Mouse (Mus musculus) cerebellum, postnatal 4 days (tissue): ENCODE results near the gene Col6a3.

Experiments used
- DNase-seq, 2 experiments: peaks; one replicate each; pipeline ENCODE4 v3.0.0; 2022; ENCODE audit warnings: low spot score in 2 of 2, mixed read lengths in 1 of 2

Col6a3 gene

DNA sequence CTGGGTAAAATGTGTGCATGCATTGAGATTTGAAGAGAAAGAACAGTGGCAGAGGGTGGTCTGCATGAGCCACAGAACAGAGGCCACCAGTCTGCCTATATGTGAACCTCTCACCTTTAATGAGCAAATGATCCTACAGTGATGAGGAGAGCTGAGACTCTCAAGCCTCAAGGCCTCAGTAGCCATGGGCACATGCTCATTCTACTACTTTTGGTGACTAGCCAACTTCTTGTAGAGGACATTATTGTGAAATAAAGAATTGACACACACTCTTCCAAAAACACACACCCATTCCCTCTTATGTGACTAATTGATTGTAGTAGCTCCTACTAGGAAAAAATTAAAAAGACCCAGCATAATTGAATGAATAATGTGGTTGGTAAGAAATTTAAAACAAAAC is 120.0 kb downstream of the Col6a3 start:
- DNase-seq: no peak

DNA sequence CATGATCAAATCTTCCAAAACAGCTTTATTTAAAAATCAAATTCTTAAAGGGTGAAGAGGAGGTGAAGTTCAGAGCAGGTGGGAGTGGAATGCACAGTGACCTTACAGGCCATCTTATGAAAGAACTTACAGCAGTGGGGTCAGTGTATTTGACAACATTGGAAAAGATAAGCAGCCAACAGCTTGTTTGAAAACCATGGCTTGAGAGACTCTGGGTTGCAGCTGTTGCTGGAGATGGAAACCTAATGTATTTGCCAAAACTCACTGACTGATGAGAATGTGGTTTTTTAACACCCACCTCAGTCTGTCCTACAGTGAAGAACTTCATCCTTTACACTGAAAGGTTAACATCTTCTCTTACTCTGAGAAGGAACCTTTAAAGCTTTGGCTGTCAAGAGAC is 120.4 kb downstream of the Col6a3 start:
- no peak for DNase-seq

GRCm38 (mm10) chr1:90722021-90722420 is 121.8 kb downstream of the Col6a3 start:
- no peak for DNase-seq

DNA sequence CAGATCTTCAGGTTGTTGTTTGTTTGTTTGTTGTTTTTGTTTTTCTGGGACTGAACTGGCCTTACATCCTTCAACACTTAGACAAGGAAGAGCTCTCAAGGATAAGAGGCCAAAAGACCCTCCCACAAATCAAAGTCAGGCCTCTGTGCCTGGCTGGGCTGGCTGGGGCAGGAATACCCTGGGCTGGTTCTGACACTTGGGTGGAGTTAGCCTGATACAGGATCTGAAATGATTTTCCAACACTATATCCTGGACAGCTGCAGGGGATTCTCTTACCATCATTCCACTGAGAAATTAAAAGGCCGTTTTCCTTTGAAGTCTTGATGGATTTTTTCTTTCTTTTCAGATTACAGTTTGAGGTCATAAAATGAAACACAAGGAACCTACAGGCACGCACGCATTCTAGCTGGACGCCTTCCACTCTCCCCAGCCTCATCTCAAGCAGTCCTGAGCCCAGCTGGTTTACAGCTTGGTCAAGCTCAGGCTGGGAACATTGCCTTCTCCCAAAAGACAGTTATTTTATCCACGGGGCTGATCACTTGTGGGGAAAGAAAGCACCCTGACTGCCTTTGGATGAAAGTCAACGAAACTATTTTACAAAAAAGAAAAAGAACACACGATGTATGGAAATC is 123.0 kb downstream of the Col6a3 start:
- no peak for DNase-seq

DNA sequence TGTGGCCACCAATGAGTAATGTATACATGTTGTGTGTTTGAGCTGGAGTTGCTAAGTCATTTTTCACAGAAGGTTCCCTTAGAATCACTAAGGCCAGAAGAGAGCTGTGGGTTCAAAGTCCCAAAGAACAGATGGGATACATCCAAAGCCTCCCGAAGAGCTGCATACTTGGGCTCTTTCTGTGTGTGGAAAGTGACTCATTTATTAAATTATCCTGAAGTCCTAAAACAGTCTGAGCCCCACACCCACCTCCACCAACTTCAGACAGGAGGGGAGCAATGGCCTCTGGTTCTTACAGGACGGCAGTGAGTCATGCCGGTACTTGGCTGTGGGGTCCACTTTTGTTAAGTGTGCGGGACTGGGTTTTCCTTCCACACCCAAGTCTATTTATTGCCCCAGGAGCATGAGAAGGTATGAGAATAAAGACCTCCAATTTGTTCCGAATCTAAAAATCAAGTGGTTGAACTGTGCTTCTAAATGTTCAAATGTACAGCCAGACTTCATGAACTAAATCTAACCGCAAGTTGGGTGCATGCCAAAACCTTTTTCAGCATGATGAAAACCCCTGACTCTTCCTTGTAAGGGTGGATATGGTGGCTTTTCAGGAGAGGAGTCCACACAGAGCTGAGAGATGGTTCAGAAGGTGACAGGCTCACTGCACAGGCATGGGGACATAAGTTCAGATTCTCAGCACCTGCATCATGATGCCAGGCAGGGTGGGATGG is 124.8 kb downstream of the Col6a3 start:
- no peak for DNase-seq

- DNase-seq: no peak
Observed at GRCm38 (mm10) chr1:90716258-90716657, 127.5 kb downstream of the Col6a3 start.
